Comparison of ENCODE assay signal across 11 mouse cellular contexts in genomic region chr9:114948395-114948794, GRCm38 (mm10). TPM values are rescaled to one million over a fixed set of nuclear protein-coding genes. Genes with fewer than 3 reads are reported as not detected.
A peak's percentile ranks its signal among the peaks of the same experiment; 100 is the strongest.
DNase-seq lines count a peak whose midpoint lies in the region; ATAC-seq and TF ChIP-seq lines count a peak whose summit lies in the region.
"Had no signal": no experiment of that assay in that cellular context is flagged by ENCODE, and none has a peak within 500 bp of the region (broad histone marks: within the 10 kb centered on the region; RNA-seq: fewer than 3 reads in every experiment).

No protein-coding gene starts in this region.

- H3K9ac ChIP-seq in liver, postnatal 0 days (replicated peaks) = no peak overlapping the region
- H3K9ac ChIP-seq in midbrain, postnatal 0 days (replicated peaks; ENCODE audit: low read length, poor library complexity, severe bottlenecking) = no peak overlapping the region
- H3K9ac ChIP-seq: liver, embryonic 15.5 days; stomach, embryonic 15.5 days had no signal

- WGBS in liver, postnatal 0 days (ENCODE audit: insufficient replicate concordance) = 34% methylated on average over 5 of the region's 5 CpGs
- 68% methylated on average over 5 of the region's 5 CpGs for WGBS in midbrain, postnatal 0 days

- H3K27me3 ChIP-seq in liver, postnatal 0 days (ENCODE audit: insufficient read depth, low read length) = no peaks in the 10 kb centered on the region
- H3K27me3 ChIP-seq in midbrain, postnatal 0 days (ENCODE audit: insufficient read depth, low read length) = no peaks in the 10 kb centered on the region
- H3K27me3 ChIP-seq: liver, embryonic 15.5 days; stomach, embryonic 15.5 days had no signal

- peaks cover 3% of the 10 kb centered on the region; the same call in 1 of the 2 replicates for H3K9me3 ChIP-seq in liver, postnatal 0 days (ENCODE audit: low read length)
- no peaks in the 10 kb centered on the region for H3K9me3 ChIP-seq in midbrain, postnatal 0 days (ENCODE audit: low read length)
- H3K9me3 ChIP-seq: liver, embryonic 15.5 days; stomach, embryonic 15.5 days had no signal

- TF ChIP-seq EP300 in liver, postnatal 0 days (IDR thresholded peaks at IDR 0.05; ENCODE audit: low read depth) = no peak

- H3K27ac ChIP-seq in liver, postnatal 0 days (ENCODE audit: low read depth) = no peak overlapping the region
- H3K27ac ChIP-seq in midbrain, postnatal 0 days (ENCODE audit: low read depth, low read length) = no peak overlapping the region
- H3K27ac ChIP-seq: liver, embryonic 15.5 days; stomach, embryonic 15.5 days had no signal

- no peaks in the 10 kb centered on the region for H3K4me1 ChIP-seq in liver, postnatal 0 days (ENCODE audit: insufficient read depth)
- no peaks in the 10 kb centered on the region for H3K4me1 ChIP-seq in midbrain, postnatal 0 days (ENCODE audit: insufficient read depth, low read length)

- no peak overlapping the region for H3K4me3 ChIP-seq in liver, postnatal 0 days (ENCODE audit: low read depth, low read length)
- H3K4me3 ChIP-seq in midbrain, postnatal 0 days (ENCODE audit: low read depth, low read length) = no peak overlapping the region
- H3K4me3 ChIP-seq: liver, embryonic 15.5 days; stomach, embryonic 15.5 days had no signal

- DNase-seq in urinary bladder, postnatal 14 days (ENCODE audit: low spot score) = peak; percentile 46
- DNase-seq in urinary bladder, adult 2 months (ENCODE audit: low spot score) = no peak
- DNase-seq in heart, adult 11 months = peak; percentile 97
- peak; percentile 28 for DNase-seq in kidney, postnatal 14 days
- DNase-seq in liver, postnatal 0 days = no peak
- DNase-seq in ovary, postnatal 10 days (ENCODE audit: low spot score) = no peak
- no peak for DNase-seq in midbrain, postnatal 0 days (ENCODE audit: low spot score)
- DNase-seq: cerebellum, postnatal 10 days had no signal

- no peak for TF ChIP-seq CTCF in liver, postnatal 0 days (IDR thresholded peaks at IDR 0.05; ENCODE audit: low read depth)
- TF ChIP-seq CTCF in midbrain, postnatal 0 days (IDR thresholded peaks at IDR 0.05) = no peak

- no peaks in the 10 kb centered on the region for H3K36me3 ChIP-seq in liver, postnatal 0 days (replicated peaks; ENCODE audit: insufficient read depth, low read length)
- H3K36me3 ChIP-seq in midbrain, postnatal 0 days (ENCODE audit: insufficient read depth, low read length) = no peaks in the 10 kb centered on the region
- H3K36me3 ChIP-seq: liver, embryonic 15.5 days; stomach, embryonic 15.5 days had no signal

- ATAC-seq in liver, postnatal 0 days = no peak
- ATAC-seq in midbrain, postnatal 0 days (ENCODE audit: low FRiP score) = no peak

- H3K4me2 ChIP-seq in liver, postnatal 0 days (ENCODE audit: low read depth, low read length) = no peak overlapping the region
- H3K4me2 ChIP-seq in midbrain, postnatal 0 days (ENCODE audit: low read depth, low read length, poor library complexity, severe bottlenecking) = no peak overlapping the region
- H3K4me2 ChIP-seq: liver, embryonic 15.5 days; stomach, embryonic 15.5 days had no signal

RNA-seq across cellular contexts. Expression of gene Gpd1l, which starts 14.6 kb away (rescaled TPM):
- polyA plus RNA-seq in urinary bladder, adult 2 months (2012; rRNA removed) = 34.4 and 39.6 TPM in 2 replicates
- polyA plus RNA-seq in liver, postnatal 0 days (2015; fragmentation: Nextera tagmentation; extraction: Ambion mirVana) = 6.8 and 7.0 TPM in 2 replicates
- 72.1 and 77.7 TPM in 2 replicates for total RNA-seq in midbrain, postnatal 0 days (2014; rRNA removed)
- polyA plus RNA-seq in midbrain, postnatal 0 days (2015; fragmentation: Nextera tagmentation; extraction: Ambion mirVana) = 39.2 and 39.3 TPM in 2 replicates

RNA-seq across cellular contexts. Expression of gene Osbpl10, which starts 30.0 kb away (rescaled TPM):
- polyA plus RNA-seq in urinary bladder, adult 2 months (2012; rRNA removed) = 1.8 and 2.9 TPM in 2 replicates
- 0.07 and 0.20 TPM in 2 replicates for polyA plus RNA-seq in liver, postnatal 0 days (2015; fragmentation: Nextera tagmentation; extraction: Ambion mirVana)
- total RNA-seq in midbrain, postnatal 0 days (2014; rRNA removed) = 22.5 and 23.5 TPM in 2 replicates
- polyA plus RNA-seq in midbrain, postnatal 0 days (2015; fragmentation: Nextera tagmentation; extraction: Ambion mirVana) = 3.0 and 3.2 TPM in 2 replicates
- total RNA-seq: neutrophil, adult 5-6 weeks had no signal

RNA-seq across cellular contexts. Expression of gene Rps27rt, which starts 34.1 kb away (rescaled TPM):
- 310 and 399 TPM in 2 replicates for polyA plus RNA-seq in urinary bladder, adult 2 months (2012; rRNA removed)
- 300 and 353 TPM in 2 replicates for polyA plus RNA-seq in liver, postnatal 0 days (2015; fragmentation: Nextera tagmentation; extraction: Ambion mirVana)
- total RNA-seq in midbrain, postnatal 0 days (2014; rRNA removed) = 20.7 and 27.4 TPM in 2 replicates
- 195 and 227 TPM in 2 replicates for polyA plus RNA-seq in midbrain, postnatal 0 days (2015; fragmentation: Nextera tagmentation; extraction: Ambion mirVana)

Comparison
In these comparisons a context has a peak if more than half of its experiments do, and no peak if none do; other contexts are left out.
1. DNase-seq: peak in urinary bladder, postnatal 14 days (single experiment), heart, adult 11 months (single experiment) and kidney, postnatal 14 days (single experiment); none in urinary bladder, adult 2 months (single experiment), liver, postnatal 0 days (single experiment), ovary, postnatal 10 days (single experiment) and midbrain, postnatal 0 days (single experiment).